Mouse (Mus musculus): Measurements from ENCODE around the gene Tmem185b.

Tmem185b gene

DNA sequence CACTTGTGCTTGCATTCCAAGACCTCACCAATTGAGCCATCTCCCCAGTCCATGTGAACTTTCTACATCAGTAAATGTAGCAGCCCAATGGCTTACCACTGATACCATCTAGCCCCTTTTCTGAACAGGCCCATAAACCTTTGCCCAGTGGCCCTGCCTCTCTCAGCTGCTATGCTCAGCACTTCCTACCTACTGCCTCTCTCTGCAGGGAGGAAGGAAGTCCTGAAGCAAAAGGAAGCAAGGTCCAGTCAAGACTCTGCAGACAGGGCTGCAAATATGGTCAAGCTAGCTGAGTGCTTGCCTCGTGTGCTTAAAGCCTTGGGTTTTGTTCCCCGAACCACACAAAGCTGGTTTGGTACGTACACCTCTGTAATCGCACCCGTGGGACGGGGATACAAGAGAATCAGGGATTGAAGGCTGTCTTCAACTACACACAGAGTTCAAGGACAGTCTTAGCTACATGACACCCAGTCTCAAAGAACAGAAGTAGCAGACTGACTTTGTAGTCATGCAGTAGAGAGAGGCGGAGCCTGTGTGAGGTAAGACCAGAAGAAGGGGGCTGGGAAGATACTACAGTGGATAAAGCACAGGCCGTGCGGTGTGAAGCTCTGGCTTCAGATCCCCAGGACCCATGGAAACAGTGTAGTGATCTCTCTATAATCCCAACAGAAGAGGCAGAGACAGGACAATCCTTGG is 27.3 kb upstream of the Tmem185b start:
- TF ChIP-seq CTCF (conservative IDR thresholded peaks at IDR 0.05; ENCODE audit: low read length) (no peak), POU5F1 (IDR thresholded peaks at IDR 0.05; ENCODE audit: borderline replicate concordance, low read length) (no peak), NANOG (IDR thresholded peaks at IDR 0.05; ENCODE audit: borderline replicate concordance, low read length) (no peak)
- H3K27me3 ChIP-seq (ENCODE audit: insufficient read depth, low read length): no peaks in the 10 kb centered on the region

DNA sequence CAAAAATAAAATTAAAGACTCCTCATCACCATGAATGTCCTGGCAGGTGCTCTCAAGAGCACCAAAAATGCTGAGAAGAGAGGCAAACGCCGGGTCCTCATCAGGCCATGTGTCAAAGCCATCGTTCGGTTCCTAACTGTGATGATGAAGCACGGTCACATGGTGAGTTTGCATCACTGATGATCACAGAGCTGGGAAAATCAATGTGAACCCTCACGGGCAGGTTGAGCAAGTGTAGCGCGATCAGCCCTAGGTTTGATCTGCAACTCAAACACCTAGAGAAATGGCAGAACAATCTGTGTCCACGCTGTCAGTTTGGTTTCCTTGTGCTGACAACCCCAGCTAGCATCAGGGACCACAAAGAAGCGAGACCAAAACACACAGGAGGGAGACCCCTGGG is 26.5 kb upstream of the Tmem185b start:
- Histone ChIP-seq H3K9me3 (ENCODE audit: low read length) (no peaks in the 10 kb centered on the region), H3K4me1 (replicated peaks; ENCODE audit: low read depth, low read length) (peaks cover 88% of the 10 kb centered on the region)
- TF ChIP-seq CTCF (conservative IDR thresholded peaks at IDR 0.05; ENCODE audit: low read length) (no peak), NANOG (IDR thresholded peaks at IDR 0.05; ENCODE audit: borderline replicate concordance, low read length) (no peak), POU5F1 (IDR thresholded peaks at IDR 0.05; ENCODE audit: borderline replicate concordance, low read length) (no peak)

More for the DNA sequence above, 27.3 kb upstream of the Tmem185b start:
- H3K4me3 ChIP-seq (replicated peaks; ENCODE audit: low read length): peak overlapping the region; percentile 56
- H3K4me1 ChIP-seq (replicated peaks; ENCODE audit: low read depth, low read length): peaks cover 88% of the 10 kb centered on the region
- H3K9me3 ChIP-seq (ENCODE audit: low read length): no peaks in the 10 kb centered on the region
- H3K36me3 ChIP-seq (ENCODE audit: insufficient read depth, low read length): no peaks in the 10 kb centered on the region

DNA sequence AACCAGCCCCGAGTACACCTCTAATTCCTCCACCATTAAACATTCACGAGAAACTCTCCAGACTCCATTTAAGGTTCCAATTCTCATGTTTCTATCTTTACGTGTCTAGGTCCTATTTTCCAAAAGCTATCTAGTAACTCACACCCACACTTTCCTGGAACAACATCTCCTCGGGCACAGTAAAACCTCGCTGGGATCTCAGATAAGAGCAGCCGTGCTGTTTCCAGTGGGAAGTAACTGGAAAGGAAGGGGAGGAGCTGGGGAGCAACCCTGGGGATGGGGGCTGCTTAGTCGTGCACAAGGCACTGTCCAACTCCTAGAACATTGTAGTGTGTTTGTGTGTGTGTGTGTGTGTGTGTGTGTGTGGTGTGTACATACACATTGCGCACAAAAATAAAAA is 24.1 kb upstream of the Tmem185b start:
- Histone ChIP-seq H3K27me3 (ENCODE audit: insufficient read depth, low read length) (peaks cover 10% of the 10 kb centered on the region), H3K36me3 (ENCODE audit: insufficient read depth, low read length) (no peaks in the 10 kb centered on the region), H3K4me1 (replicated peaks; ENCODE audit: low read depth, low read length) (peaks cover 75% of the 10 kb centered on the region), H3K4me3 (replicated peaks; ENCODE audit: low read length) (no peak overlapping the region), H3K9me3 (ENCODE audit: low read length) (peaks cover under 1% of the 10 kb centered on the region)
- TF ChIP-seq CTCF (conservative IDR thresholded peaks at IDR 0.05; ENCODE audit: low read length): no peak

More for the DNA sequence above, 26.5 kb upstream of the Tmem185b start:
- no peaks in the 10 kb centered on the region for H3K27me3 ChIP-seq (ENCODE audit: insufficient read depth, low read length)
- no peaks in the 10 kb centered on the region for H3K36me3 ChIP-seq (ENCODE audit: insufficient read depth, low read length)
- peak overlapping the region; percentile 56; the same call in 1 of the 2 replicates for H3K4me3 ChIP-seq (replicated peaks; ENCODE audit: low read length)

DNA sequence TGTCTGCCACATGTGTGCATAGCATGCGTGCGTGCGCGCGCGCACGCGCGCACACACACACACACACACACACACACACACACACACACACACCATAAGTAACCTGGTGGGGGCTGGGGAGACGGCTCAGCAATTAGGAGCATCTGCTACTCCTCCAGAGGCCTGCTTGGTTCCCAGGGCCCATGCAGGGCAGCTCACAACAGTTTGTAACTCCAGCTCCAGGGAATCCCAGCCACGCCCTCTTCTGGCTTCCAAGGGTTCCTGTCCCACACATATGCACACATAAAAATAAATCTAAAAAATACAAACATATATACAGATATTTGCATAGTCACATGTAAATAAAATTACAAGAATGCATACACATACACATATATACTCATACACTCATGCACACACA is 23.2 kb upstream of the Tmem185b start:
- Histone ChIP-seq H3K4me3 (replicated peaks; ENCODE audit: low read length) (no peak overlapping the region), H3K9me3 (ENCODE audit: low read length) (peaks cover 9% of the 10 kb centered on the region), H3K27me3 (ENCODE audit: insufficient read depth, low read length) (peaks cover 18% of the 10 kb centered on the region), H3K4me1 (replicated peaks; ENCODE audit: low read depth, low read length) (peaks cover 66% of the 10 kb centered on the region), H3K36me3 (ENCODE audit: insufficient read depth, low read length) (no peaks in the 10 kb centered on the region)
- TF ChIP-seq NANOG (IDR thresholded peaks at IDR 0.05; ENCODE audit: borderline replicate concordance, low read length) (no peak), POU5F1 (IDR thresholded peaks at IDR 0.05; ENCODE audit: borderline replicate concordance, low read length) (no peak), CTCF (conservative IDR thresholded peaks at IDR 0.05; ENCODE audit: low read length) (no peak)

DNA sequence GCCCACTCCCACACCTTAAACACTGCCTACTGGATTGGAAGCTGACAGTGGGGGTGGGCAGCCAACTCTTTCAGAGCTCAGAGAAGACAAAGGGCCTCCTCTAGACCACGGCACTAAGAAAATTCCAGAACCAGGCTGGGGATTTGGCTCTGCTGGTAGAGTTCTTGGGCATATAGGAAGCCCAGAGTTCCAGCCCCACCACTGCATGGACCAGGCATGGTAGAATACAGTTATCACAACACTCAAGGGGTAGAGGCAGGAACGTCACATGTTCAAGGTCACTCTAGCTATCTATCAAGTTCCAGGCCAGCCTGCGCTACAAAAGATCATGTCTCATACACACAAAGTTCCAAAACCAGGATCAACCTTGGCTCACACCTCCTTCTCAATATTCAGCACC is 22.8 kb upstream of the Tmem185b start:
- Histone ChIP-seq H3K4me3 (replicated peaks; ENCODE audit: low read length) (peak overlapping the region; percentile 94), H3K27me3 (ENCODE audit: insufficient read depth, low read length) (peaks cover 22% of the 10 kb centered on the region), H3K9me3 (ENCODE audit: low read length) (peaks cover 9% of the 10 kb centered on the region), H3K36me3 (ENCODE audit: insufficient read depth, low read length) (no peaks in the 10 kb centered on the region), H3K4me1 (replicated peaks; ENCODE audit: low read depth, low read length) (peaks cover 63% of the 10 kb centered on the region)
- TF ChIP-seq CTCF (conservative IDR thresholded peaks at IDR 0.05; ENCODE audit: low read length): no peak
- no peak for TF ChIP-seq NANOG (IDR thresholded peaks at IDR 0.05; ENCODE audit: borderline replicate concordance, low read length)
- TF ChIP-seq POU5F1 (IDR thresholded peaks at IDR 0.05; ENCODE audit: borderline replicate concordance, low read length): no peak

DNA sequence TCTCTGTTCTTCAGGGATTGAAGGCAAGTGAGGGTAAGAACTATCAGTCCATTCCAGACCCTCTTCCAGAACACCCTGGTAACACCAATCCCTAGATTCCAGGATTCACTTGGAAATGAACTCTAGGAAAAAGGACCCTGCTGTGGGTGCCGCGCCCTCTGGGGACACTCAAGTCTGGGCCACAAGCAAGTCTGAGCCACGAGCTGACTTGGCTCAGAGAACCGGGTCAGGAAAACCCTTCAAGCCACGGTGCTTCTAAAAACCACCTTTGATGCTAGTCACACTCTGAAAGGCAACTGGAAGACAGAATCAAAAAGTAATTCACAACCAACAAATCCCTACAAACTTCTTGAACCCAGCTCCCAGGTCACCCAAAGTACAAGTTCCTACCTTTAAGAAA is 22.2 kb upstream of the Tmem185b start:
- Histone ChIP-seq H3K4me1 (replicated peaks; ENCODE audit: low read depth, low read length) (peaks cover 63% of the 10 kb centered on the region), H3K27me3 (ENCODE audit: insufficient read depth, low read length) (peaks cover 26% of the 10 kb centered on the region), H3K36me3 (ENCODE audit: insufficient read depth, low read length) (no peaks in the 10 kb centered on the region), H3K4me3 (replicated peaks; ENCODE audit: low read length) (peak overlapping the region; percentile 94), H3K9me3 (ENCODE audit: low read length) (peaks cover 9% of the 10 kb centered on the region)
- TF ChIP-seq POU5F1 (IDR thresholded peaks at IDR 0.05; ENCODE audit: borderline replicate concordance, low read length): no peak
- no peak for TF ChIP-seq CTCF (conservative IDR thresholded peaks at IDR 0.05; ENCODE audit: low read length)
- no peak for TF ChIP-seq NANOG (IDR thresholded peaks at IDR 0.05; ENCODE audit: borderline replicate concordance, low read length)

DNA sequence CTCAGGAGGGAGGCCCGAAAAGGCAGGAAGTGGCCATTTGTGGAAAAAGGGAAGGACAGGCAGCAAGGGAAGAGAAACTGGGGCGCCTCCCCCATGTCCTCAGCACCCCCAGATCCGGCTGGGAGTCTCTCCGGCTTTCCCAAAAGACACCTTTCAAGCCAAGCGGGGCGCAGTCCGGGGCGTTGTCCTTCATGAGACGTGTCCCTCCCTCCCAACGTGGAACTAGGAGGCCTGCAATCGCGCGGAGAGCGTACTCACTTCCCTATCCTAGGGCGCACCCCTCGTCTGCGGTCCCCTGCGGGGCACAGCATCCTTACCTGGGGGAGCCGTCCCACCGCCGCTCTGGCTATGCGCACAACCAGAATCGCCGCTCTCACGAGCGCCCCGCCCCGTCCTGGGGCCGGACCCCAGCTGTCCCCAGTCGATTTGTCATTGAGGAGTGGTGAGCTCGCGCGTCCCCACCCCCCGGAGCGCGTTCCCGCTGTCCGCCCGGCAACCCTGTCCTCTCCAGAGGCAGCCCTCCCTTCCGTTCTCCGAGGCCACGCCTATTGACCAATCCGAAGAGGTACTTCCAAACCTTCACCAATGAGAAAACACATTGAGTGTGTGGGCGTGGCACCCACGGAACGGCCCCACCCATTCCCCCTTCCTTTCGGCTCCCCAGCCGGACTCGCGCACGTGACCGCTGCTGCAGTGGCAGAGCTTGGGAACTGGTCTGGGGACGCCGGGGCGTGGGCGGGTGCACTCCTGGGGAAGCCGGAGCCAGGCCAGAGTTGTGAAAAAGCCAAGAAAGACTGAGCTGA is 21.5 kb upstream of the Tmem185b start, which contains the start of gene Ralb:
Gene Ralb (minus strand): TSS at position 535 of the 803 bp plus-strand sequence.
- Histone ChIP-seq H3K27me3 (ENCODE audit: insufficient read depth, low read length) (peaks cover 33% of the 10 kb centered on the region), H3K4me1 (replicated peaks; ENCODE audit: low read depth, low read length) (peaks cover 61% of the 10 kb centered on the region), H3K36me3 (ENCODE audit: insufficient read depth, low read length) (no peaks in the 10 kb centered on the region), H3K9me3 (ENCODE audit: low read length) (peaks cover 9% of the 10 kb centered on the region), H3K4me3 (replicated peaks; ENCODE audit: low read length) (peak within 1 kb of the TSS; percentile 94)
- TF ChIP-seq CTCF (conservative IDR thresholded peaks at IDR 0.05; ENCODE audit: low read length): no peak
- no peak for TF ChIP-seq POU5F1 (IDR thresholded peaks at IDR 0.05; ENCODE audit: borderline replicate concordance, low read length)
- TF ChIP-seq NANOG (IDR thresholded peaks at IDR 0.05; ENCODE audit: borderline replicate concordance, low read length): no peak

DNA sequence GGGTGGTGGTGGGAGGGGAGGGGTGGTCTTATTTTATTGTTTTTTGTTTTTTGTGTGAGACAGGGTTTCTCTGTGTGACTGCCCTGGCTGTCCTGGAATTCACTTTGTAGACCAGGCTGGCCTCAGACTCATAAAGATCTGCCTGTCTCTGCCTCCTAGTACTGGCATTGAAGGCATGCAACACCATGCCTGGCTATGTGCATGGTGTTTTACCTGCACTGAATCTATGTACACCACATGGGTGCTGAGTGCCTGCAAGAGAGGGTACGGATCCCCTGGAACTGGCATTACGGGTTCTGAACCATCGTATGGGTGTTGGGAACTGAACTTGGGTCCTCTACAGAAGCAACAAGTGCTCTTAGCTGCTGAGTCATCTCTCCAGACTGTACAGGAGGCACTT is 20.0 kb upstream of the Tmem185b start:
- no peaks in the 10 kb centered on the region for H3K36me3 ChIP-seq (ENCODE audit: insufficient read depth, low read length)
- peaks cover 9% of the 10 kb centered on the region for H3K9me3 ChIP-seq (ENCODE audit: low read length)
- no peak overlapping the region for H3K4me3 ChIP-seq (replicated peaks; ENCODE audit: low read length)
- H3K27me3 ChIP-seq (ENCODE audit: insufficient read depth, low read length): peaks cover 42% of the 10 kb centered on the region
- H3K4me1 ChIP-seq (replicated peaks; ENCODE audit: low read depth, low read length): peaks cover 58% of the 10 kb centered on the region
- TF ChIP-seq NANOG (IDR thresholded peaks at IDR 0.05; ENCODE audit: borderline replicate concordance, low read length) (no peak), POU5F1 (IDR thresholded peaks at IDR 0.05; ENCODE audit: borderline replicate concordance, low read length) (no peak), CTCF (conservative IDR thresholded peaks at IDR 0.05; ENCODE audit: low read length) (no peak)

All from E14TG2a.4 (cell line).